Mouse (Mus musculus) CD4-positive, CD25-positive, alpha-beta regulatory T cell (primary cell): ENCODE measurements around the gene Rps2. TPM values are rescaled to one million over a fixed set of nuclear protein-coding genes. Genes with fewer than 3 reads are reported as not detected.

ENCODE experiments used
- polyA plus RNA-seq: library from polyadenylated mRNA; unstranded; fragments of 100-300 nt; shearing (Covaris generic); gene quantifications from one replicate; pipeline ENCODE4 v1.2.1, GENCODE M21; 2017

The Rps2 gene
- polyA plus RNA-seq: 779 TPM

GRCm38 (mm10) chr17:24717943-24718342 lies at the start of gene Rps2, which contains the start of gene Rnf151:
TSS of gene Rps2 (plus strand) at chr17:24718116.
TSS of gene Rnf151 (minus strand) at chr17:24718063.

GRCm38 (mm10) chr17:24669545-24670245 lies 48.2 kb upstream of the Rps2 start, which contains the start of gene Zfp598:
TSS of gene Zfp598 (plus strand) at chr17:24669687.

GRCm38 (mm10) chr17:24689251-24690081 lies 28.4 kb upstream of the Rps2 start, which contains the start of gene Syngr3:
TSS of gene Syngr3 (minus strand) at chr17:24689955.

GRCm38 (mm10) chr17:24696011-24696697 lies 21.8 kb upstream of the Rps2 start, which contains the start of the genes Gfer and Noxo1:
TSS of gene Gfer (minus strand) at chr17:24696156.
TSS of gene Noxo1 (plus strand) at chr17:24696234.

GRCm38 (mm10) chr17:24706982-24707800 lies 10.7 kb upstream of the Rps2 start, which contains the start of gene Tbl3:
TSS of gene Tbl3 (minus strand) at chr17:24707660.

GRCm38 (mm10) chr17:24724184-24724583 lies 6.3 kb downstream of the Rps2 start, which contains the start of gene Ndufb10:
TSS of gene Ndufb10 (minus strand) at chr17:24724478.

GRCm38 (mm10) chr17:24727618-24728017 lies 9.7 kb downstream of the Rps2 start, which contains the start of gene Rpl3l:
TSS of gene Rpl3l (plus strand) at chr17:24727820.

GRCm38 (mm10) chr17:24736330-24737051 lies 18.6 kb downstream of the Rps2 start, which contains the start of gene Msrb1:
TSS of gene Msrb1 (plus strand) at chr17:24736642.

GRCm38 (mm10) chr17:24752415-24753394 lies 34.8 kb downstream of the Rps2 start, which contains the start of gene Hs3st6:
TSS of gene Hs3st6 (plus strand) at chr17:24752988.

Other genes starting within 250 kb of the Rps2 start
- 107 TPM for gene E4f1, start 247.8 kb upstream of the Rps2 start, polyA plus RNA-seq
- 42.3 TPM for gene Pgp, start 247.7 kb upstream of the Rps2 start, polyA plus RNA-seq
- gene Bricd5, start 244.2 kb upstream of the Rps2 start, polyA plus RNA-seq: 0.31 TPM
- gene Mlst8, start 239.0 kb upstream of the Rps2 start, polyA plus RNA-seq: 26.4 TPM
- gene Caskin1, start 229.5 kb upstream of the Rps2 start, polyA plus RNA-seq: 0.18 TPM
- gene Traf7, start 190.2 kb upstream of the Rps2 start, polyA plus RNA-seq: 84.8 TPM
- gene Rab26, start 183.9 kb upstream of the Rps2 start, polyA plus RNA-seq: 4.5 TPM
- 50.6 TPM for gene Pkd1, start 168.3 kb upstream of the Rps2 start, polyA plus RNA-seq
- 46.5 TPM for gene Tsc2, start 85.5 kb upstream of the Rps2 start, polyA plus RNA-seq
- 7.4 TPM for gene Nthl1, start 85.4 kb upstream of the Rps2 start, polyA plus RNA-seq
- gene Slc9a3r2, start 67.8 kb upstream of the Rps2 start, polyA plus RNA-seq: 0.26 TPM
- not detected for gene Npw, start 59.7 kb upstream of the Rps2 start, polyA plus RNA-seq
- gene Zfp598, start 48.4 kb upstream of the Rps2 start, polyA plus RNA-seq: 22.6 TPM
- 0.44 TPM for gene Syngr3, start 28.2 kb upstream of the Rps2 start, polyA plus RNA-seq
- 42.2 TPM for gene Gfer, start 22.0 kb upstream of the Rps2 start, polyA plus RNA-seq
- gene Noxo1, start 21.9 kb upstream of the Rps2 start, polyA plus RNA-seq: 3.2 TPM
- gene Tbl3, start 10.5 kb upstream of the Rps2 start, polyA plus RNA-seq: 64.1 TPM
- not detected for gene Rnf151, start 53 bp upstream of the Rps2 start, polyA plus RNA-seq
- gene Ndufb10, start 6.4 kb downstream of the Rps2 start, polyA plus RNA-seq: 194 TPM
- gene Rpl3l, start 9.7 kb downstream of the Rps2 start, polyA plus RNA-seq: not detected
- 16.4 TPM for gene Msrb1, start 18.5 kb downstream of the Rps2 start, polyA plus RNA-seq
- gene Hs3st6, start 34.9 kb downstream of the Rps2 start, polyA plus RNA-seq: not detected
- not detected for gene Meiob, start 86.2 kb downstream of the Rps2 start, polyA plus RNA-seq
- gene Hagh, start 122.0 kb downstream of the Rps2 start, polyA plus RNA-seq: 36.3 TPM
- 2.7 TPM for gene Fahd1, start 132.2 kb downstream of the Rps2 start, polyA plus RNA-seq
- not detected for gene Igfals, start 147.9 kb downstream of the Rps2 start, polyA plus RNA-seq
- gene Nubp2, start 168.2 kb downstream of the Rps2 start, polyA plus RNA-seq: 106 TPM
- 64.5 TPM for gene Spsb3, start 168.5 kb downstream of the Rps2 start, polyA plus RNA-seq
- 46.2 TPM for gene Eme2, start 177.0 kb downstream of the Rps2 start, polyA plus RNA-seq
- gene Mrps34, start 177.0 kb downstream of the Rps2 start, polyA plus RNA-seq: 95.9 TPM
- gene Nme3, start 178.4 kb downstream of the Rps2 start, polyA plus RNA-seq: 56.5 TPM
- gene Mapk8ip3, start 218.9 kb downstream of the Rps2 start, polyA plus RNA-seq: 52.6 TPM
- 28.5 TPM for gene Jpt2, start 242.6 kb downstream of the Rps2 start, polyA plus RNA-seq